Mouse (Mus musculus) right cerebral cortex, postnatal 14 days (tissue): ENCODE results near the gene Smyd4.

Source experiments
- DNase-seq: peaks from one replicate; pipeline ENCODE4 v3.0.0; 2022

Gene Smyd4

GRCm38 (mm10) chr11:75348199-75348889, at the start of gene Smyd4, which contains the start of gene Rpa1:
Gene Smyd4 (plus strand): TSS chr11:75348433.
Gene Rpa1 (minus strand): TSS chr11:75348324.
- DNase-seq: peak; percentile 93

GRCm38 (mm10) chr11:75298491-75298890, 49.7 kb upstream of the Smyd4 start:
- no peak for DNase-seq

GRCm38 (mm10) chr11:75299786-75300185, 48.4 kb upstream of the Smyd4 start:
- no peak for DNase-seq

GRCm38 (mm10) chr11:75300954-75301353, 47.3 kb upstream of the Smyd4 start:
- no peak for DNase-seq

DNA sequence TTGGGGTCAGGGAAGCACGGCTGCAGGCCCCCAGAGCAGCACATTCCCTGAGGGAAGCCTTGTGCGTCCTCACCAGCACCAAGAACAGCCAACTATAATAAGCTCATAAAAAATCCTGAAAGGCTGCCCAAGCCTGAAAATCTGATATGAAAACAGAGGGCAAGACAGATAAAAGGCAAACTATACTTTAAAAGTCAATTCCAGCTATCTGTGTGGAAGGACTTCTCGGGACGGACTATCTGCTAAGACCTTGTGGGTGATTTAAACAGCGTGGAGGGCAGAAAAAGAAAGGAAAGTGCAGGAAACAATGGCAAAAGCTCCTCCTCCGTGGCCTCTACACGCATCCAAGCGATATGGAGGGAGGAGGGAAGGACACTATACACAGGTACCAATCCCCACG, 43.4 kb upstream of the Smyd4 start:
- DNase-seq: no peak

DNA sequence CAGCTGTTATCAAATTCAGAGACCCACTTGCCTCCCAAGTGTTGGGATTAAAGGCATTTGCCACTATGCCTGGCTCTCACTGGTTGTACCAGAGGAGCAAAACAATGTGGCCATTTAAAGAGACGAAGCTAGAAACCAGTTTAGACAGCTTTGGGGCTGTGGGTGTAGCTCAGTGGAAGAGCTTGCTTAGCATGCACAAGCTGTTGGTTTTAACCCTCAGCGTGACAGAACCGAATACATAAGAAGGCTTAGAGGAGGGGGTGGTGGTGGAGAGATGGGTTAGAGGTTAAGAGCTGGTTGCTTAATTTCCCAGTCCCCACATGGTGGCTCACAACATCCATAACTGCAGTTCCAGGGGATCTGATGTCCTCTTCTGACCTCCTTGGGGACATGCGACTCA, 39.6 kb upstream of the Smyd4 start:
- no peak for DNase-seq

GRCm38 (mm10) chr11:75310813-75311212, 37.4 kb upstream of the Smyd4 start:
- no peak for DNase-seq

DNA sequence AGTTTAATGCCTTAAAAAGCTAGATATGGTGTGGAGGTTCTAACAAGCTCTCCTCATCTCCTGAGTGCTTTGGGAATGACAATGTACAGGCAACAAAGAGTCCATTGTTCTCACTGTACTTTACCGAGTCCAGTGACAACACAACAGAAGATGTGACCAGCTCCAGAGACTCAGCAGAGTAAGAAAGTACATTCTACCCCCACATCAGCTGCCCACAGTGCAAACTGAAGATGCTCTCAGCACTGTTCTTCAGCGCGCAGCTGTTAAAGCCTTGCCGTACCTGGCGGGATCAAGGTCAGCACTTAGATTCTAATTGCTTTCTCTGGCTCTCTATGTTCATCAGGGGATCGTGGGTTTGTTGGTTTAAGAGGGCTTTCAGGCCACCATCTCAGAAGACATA, 36.5 kb upstream of the Smyd4 start:
- DNase-seq: no peak

DNA sequence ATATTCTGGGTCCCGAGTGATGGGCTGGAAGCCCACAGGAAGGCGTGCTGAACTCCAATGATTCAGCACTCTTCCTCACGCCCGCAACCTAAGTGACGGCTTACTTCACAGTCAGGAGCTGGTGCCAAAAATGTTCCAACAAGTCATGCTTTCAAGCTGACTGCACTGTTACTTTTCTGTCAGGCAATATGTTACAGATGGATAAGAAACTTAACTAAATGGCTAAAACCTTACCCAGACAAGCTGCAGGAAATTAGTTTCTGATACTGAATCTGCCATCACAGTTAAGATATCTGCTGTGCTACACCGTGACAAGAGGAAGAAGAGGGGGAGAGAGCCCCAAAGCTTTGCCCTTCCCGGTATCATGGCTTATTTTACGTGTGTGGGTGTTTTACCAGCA, 34.4 kb upstream of the Smyd4 start:
- DNase-seq: no peak

DNA sequence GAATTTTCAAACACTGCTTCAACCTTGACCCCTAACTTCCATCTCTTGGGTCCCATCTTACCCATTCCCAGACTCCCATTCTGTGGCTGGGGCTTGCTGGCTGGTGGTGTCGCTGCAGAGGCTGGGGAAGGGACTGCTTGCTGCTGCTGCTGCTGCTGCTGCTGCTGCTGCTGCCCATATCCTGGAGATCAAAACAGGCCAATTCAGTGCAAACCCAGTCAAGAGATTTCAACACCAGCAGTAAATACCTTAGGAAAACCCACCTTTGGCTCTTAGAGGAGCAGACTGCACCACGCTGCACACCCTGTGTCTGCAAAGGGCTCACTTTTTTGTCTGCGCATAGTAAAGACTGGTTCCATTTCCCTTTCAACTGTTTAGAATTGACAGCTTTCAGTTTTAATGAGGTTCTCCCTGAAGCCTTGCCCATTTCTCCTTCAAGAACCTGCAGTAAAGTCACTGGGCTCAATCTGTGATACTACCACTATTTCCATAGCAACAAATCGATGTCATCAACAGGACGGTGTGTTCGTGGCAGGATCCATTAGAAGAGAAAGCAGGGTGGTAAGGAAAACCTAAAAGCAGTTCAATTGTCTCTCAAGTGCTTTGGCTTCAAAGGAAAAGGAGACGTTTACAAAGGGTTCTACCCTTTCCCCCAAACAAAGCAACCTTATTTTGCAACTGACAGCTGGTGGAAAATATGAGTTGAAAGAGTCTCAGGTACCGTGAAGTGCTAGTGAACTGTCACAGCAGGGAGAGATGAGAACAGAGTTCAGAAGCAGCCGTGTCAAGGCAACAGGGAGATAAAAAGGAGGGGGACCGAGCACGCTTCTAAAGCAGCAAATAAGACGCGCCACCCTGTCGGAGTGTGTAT, 29.6 kb upstream of the Smyd4 start:
- no peak for DNase-seq

GRCm38 (mm10) chr11:75319246-75319645, 29.0 kb upstream of the Smyd4 start:
- DNase-seq: no peak

- DNase-seq: no peak
Measured at GRCm38 (mm10) chr11:75323326-75323737, 24.9 kb upstream of the Smyd4 start.

GRCm38 (mm10) chr11:75324433-75324832, 23.8 kb upstream of the Smyd4 start:
- DNase-seq: no peak

DNA sequence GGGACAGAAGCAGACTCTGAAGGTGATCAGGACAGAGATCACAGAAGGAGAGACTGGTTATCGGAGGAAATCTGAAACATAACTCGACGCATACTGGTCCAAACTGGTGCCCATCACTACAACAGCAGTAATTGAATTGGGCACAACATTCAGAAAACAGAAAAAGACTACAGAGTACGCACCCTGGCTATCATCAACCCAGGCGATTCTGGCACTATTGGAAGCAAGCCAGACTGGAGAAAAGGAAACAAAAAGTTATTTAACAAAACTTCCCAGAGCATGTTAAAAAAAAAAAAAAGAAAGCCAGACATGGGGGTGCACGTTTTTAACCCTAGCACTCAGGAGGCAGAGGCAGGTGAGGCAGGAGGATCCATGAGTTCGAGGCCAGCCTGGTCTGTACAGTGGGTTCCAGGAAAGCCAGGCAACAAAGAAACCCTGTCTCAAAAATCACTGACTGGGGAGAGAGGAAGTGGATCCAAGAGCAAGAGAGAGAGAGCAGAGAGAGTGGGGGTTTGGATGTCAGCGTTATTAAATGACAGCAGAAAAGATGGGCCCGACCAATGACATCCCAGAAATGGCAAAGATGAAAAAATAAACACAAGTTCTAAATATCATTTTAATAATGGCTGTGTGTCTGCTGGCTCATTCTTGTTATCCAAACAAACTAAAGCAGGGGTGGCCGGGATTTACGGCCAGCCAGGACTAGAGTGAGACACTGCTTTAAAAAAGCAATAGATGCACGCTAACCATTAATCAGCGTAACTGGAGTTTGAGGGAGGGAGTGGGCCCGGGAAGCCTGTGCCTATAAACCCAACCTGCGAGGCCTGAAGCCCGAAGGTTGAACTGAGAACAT, 22.9 kb upstream of the Smyd4 start:
- no peak for DNase-seq

- DNase-seq: no peak
Measured at GRCm38 (mm10) chr11:75325969-75326311, 22.3 kb upstream of the Smyd4 start.

- no peak for DNase-seq
Measured at GRCm38 (mm10) chr11:75336676-75337075, 11.6 kb upstream of the Smyd4 start.

DNA sequence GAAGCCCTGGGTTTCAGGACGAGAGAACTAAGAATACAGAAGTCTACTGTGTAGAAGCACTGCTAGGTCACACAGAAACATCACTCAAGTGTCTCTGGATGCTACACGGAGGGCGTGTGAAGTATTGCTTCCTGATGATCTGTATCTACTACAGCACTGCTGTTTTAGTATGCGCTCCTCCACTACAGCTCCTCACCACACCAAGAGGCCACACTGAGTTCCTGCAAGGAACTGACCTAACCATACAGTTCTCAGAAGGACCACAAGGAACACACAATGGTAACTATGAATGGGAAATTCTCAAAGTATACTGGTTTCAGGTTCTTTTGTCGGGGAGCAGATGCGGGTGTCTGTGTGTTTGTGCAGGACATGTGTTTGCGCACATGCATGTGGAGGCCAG, 11.0 kb upstream of the Smyd4 start:
- no peak for DNase-seq

GRCm38 (mm10) chr11:75340076-75340475, 8.2 kb upstream of the Smyd4 start:
- no peak for DNase-seq

- DNase-seq: no peak
Measured at GRCm38 (mm10) chr11:75340698-75341345, 7.4 kb upstream of the Smyd4 start.

- no peak for DNase-seq
Measured at GRCm38 (mm10) chr11:75343096-75343495, 5.1 kb upstream of the Smyd4 start.

DNA sequence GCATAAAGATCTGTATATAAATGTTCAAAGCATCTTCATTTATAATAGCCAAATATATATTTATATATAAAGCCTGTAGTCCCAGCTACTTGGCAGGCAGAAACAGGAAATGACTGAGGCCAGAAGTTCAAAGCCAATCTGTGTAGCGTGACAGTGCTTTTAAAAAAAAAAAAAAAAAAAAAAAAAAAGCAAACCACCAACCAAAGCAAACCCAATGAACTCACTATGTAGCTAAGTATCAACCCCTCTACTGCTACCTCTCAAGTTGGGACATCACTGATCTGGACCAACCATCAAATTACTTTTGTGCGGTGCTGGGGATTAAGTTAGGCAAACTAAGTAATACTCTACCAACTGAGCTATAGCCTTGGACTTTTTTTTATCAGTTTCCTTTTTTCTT, 4.1 kb upstream of the Smyd4 start:
- no peak for DNase-seq

GRCm38 (mm10) chr11:75344716-75345115, 3.5 kb upstream of the Smyd4 start:
- DNase-seq: no peak
